In the genomic region with DNA sequence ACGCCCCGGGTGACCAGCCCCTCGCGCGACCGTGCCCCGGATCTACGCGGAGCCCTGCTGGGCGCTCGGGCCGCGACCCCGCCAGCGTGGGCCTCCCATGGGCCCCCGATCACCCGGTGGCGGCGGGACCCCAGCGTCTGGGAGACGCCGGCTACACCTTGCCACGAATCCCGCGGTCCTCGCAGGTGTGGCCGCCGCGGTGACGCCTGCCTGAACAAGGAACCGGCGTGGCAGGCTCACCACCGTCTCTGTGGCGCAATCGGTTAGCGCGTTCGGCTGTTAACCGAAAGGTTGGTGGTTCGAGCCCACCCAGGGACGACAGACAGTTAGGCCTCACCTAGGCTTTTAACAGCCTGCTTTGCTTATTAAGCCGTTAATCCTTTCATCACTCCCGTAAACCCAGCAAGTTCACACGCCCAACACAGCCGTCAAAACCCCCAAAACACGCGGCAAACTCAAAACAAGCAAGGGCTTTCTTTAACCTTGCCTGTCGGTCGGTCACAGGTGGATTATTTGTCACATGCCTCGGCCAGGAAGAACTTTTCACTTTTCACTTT, we compare ENCODE assay signal across 6 mouse cellular contexts. TPM values are rescaled to one million over a fixed set of nuclear protein-coding genes. Genes with fewer than 3 reads are reported as not detected.
"Had no signal": no experiment of that assay in that cellular context is flagged by ENCODE, and none has a peak within 500 bp of the region (broad histone marks: within the 10 kb centered on the region; RNA-seq: fewer than 3 reads in every experiment).

No protein-coding gene starts in this region.

RNA-seq across cellular contexts. Expression of gene BC107364, which starts 0.8 kb away (rescaled TPM):
- polyA plus RNA-seq: inflammation-experienced regulatory T-cells, adult 6 months; limb, embryonic 14.5 days; macrophage; midbrain, embryonic 14.5 days; myocyte; neural tube, embryonic 12.5 days had no signal
